ENCODE assay signal across 15 mouse cellular contexts in genomic region chr11:20224196-20224595, GRCm38 (mm10).
"Had no signal": no experiment of that assay in that cellular context is flagged by ENCODE, and none has a peak within 500 bp of the region (broad histone marks: within the 10 kb centered on the region; RNA-seq: fewer than 3 reads in every experiment).

No protein-coding gene starts in this region.

- H3K4me1 ChIP-seq: midbrain, embryonic 15.5 days; neural tube, embryonic 12.5 days; stomach, embryonic 15.5 days had no signal

- H3K9me3 ChIP-seq: megakaryocyte, embryonic 14.5 days; midbrain, embryonic 13.5 days; midbrain, embryonic 15.5 days; neural tube, embryonic 12.5 days; stomach, embryonic 15.5 days had no signal

- DNase-seq: lung, adult 18-20 months; lung, embryonic 14.5 days; lung, postnatal 10 days; right cerebral cortex, postnatal 14 days; thymus, adult 2 months; thymus, postnatal 25 days; thymus, postnatal 4 days had no signal

- H3K27me3 ChIP-seq: megakaryocyte, embryonic 14.5 days; midbrain, embryonic 13.5 days; midbrain, embryonic 15.5 days; neural tube, embryonic 12.5 days; stomach, embryonic 15.5 days had no signal

- ATAC-seq: midbrain, embryonic 13.5 days; midbrain, embryonic 15.5 days had no signal

- H3K27ac ChIP-seq: macrophage; midbrain, embryonic 13.5 days; midbrain, embryonic 15.5 days; neural tube, embryonic 12.5 days; stomach, embryonic 15.5 days; stomach, postnatal 0 days had no signal

- H3K4me2 ChIP-seq: lung, embryonic 14.5 days; midbrain, embryonic 11.5 days; midbrain, embryonic 13.5 days; midbrain, embryonic 15.5 days; neural tube, embryonic 12.5 days; stomach, embryonic 15.5 days had no signal

- H3K9ac ChIP-seq: lung, embryonic 14.5 days; midbrain, embryonic 13.5 days; midbrain, embryonic 15.5 days; neural tube, embryonic 12.5 days; stomach, embryonic 15.5 days had no signal

- H3K4me3 ChIP-seq: megakaryocyte, embryonic 14.5 days; midbrain, embryonic 13.5 days; midbrain, embryonic 15.5 days; neural tube, embryonic 12.5 days; stomach, embryonic 15.5 days had no signal
